Mouse (Mus musculus) intestine, embryonic 16.5 days (tissue): ENCODE data around the gene Adk. TPM values are rescaled to one million over a fixed set of nuclear protein-coding genes. Genes with fewer than 3 reads are reported as not detected.

Experiments
- ATAC-seq: fragments of 200-750 bp; cut with Nextera tagmentation; 2 replicates; pipeline ENCODE4 v1.8.0; 2017; ENCODE audit warnings: moderate TSS enrichment, moderate library complexity
- H3K27ac ChIP-seq: fragments of 300-500 bp; sonication (generic); 2 replicates; pipeline ENCODE4 v1.5.1; 2014; ENCODE audit warnings: mild to moderate bottlenecking, low read length
- H3K27me3 ChIP-seq: fragments of 300-500 bp; sonication (generic); replicated peaks from 2 replicates; pipeline ENCODE4 v1.6.1; 2014; ENCODE audit warnings: low read length, control low read depth, mixed read lengths; ENCODE audit not compliant: control insufficient read depth, insufficient read depth
- H3K36me3 ChIP-seq: fragments of 300-500 bp; sonication (generic); 2 replicates; pipeline ENCODE4 v1.6.1; 2014; ENCODE audit warnings: low read length, control low read depth; ENCODE audit not compliant: control insufficient read depth, insufficient read depth
- H3K4me1 ChIP-seq: fragments of 300-500 bp; sonication (generic); 2 replicates; pipeline ENCODE4 v1.6.1; 2014; ENCODE audit warnings: low read length, control low read depth, mixed read lengths; ENCODE audit not compliant: control insufficient read depth, insufficient read depth
- H3K4me2 ChIP-seq: fragments of 300-500 bp; sonication (generic); 2 replicates; pipeline ENCODE4 v1.6.1; 2014; ENCODE audit warnings: low read depth, low read length, control low read depth
- H3K4me3 ChIP-seq: fragments of 300-500 bp; sonication (generic); 2 replicates; pipeline ENCODE4 v1.5.1; 2014; ENCODE audit warnings: mild to moderate bottlenecking, low read length
- H3K9ac ChIP-seq: fragments of 300-500 bp; sonication (generic); 2 replicates; pipeline ENCODE4 v1.6.1; 2014; ENCODE audit warnings: low read depth, low read length
- H3K9me3 ChIP-seq: fragments of 300-500 bp; sonication (generic); 2 replicates; pipeline ENCODE4 v1.6.1; 2016; ENCODE audit warnings: low read length, control low read depth; ENCODE audit not compliant: control insufficient read depth
- WGBS: fragments of 180-500 bp; shearing (Covaris S2); extraction: QIAGEN DNeasy Blood & Tissue Kit; methylation state at CpG from one replicate; pipeline ENCODE4 v1.1.7; 2014; 5-methylcytosine and 5-hydroxymethylcytosine counted together
- polyA plus RNA-seq: library from polyadenylated mRNA; unstranded; fragments of >200 nt; fragmentation: Nextera tagmentation; extraction: Ambion mirVana; gene quantifications from 2 replicates; pipeline ENCODE4 v1.2.1, GENCODE M21; 2015

Gene Adk
- polyA plus RNA-seq, 1 experiment from 2014 or later, result 244 TPM

GRCm38 (mm10) chr14:21308349-21308936 is 256.1 kb downstream of the Adk start:
- ATAC-seq, result no peak
- 40% methylated on average over 4 of the region's 4 CpGs for WGBS
- no peak overlapping the region for H3K4me3 ChIP-seq

GRCm38 (mm10) chr14:21310530-21310929 is 258.2 kb downstream of the Adk start:
- Histone ChIP-seq H3K27ac (no peak overlapping the region), H3K4me2 (no peak overlapping the region), H3K9ac (no peak overlapping the region), H3K4me1 (peaks cover 4% of the 10 kb centered on the region; the same call in 1 of the 2 replicates), H3K4me3 (no peak overlapping the region), H3K27me3 (no peaks in the 10 kb centered on the region), H3K36me3 (no peaks in the 10 kb centered on the region), H3K9me3 (no peaks in the 10 kb centered on the region)
- WGBS, result 84% methylated on average over 5 of the region's 5 CpGs
- no peak for ATAC-seq

More at GRCm38 (mm10) chr14:21308349-21308936, 256.1 kb downstream of the Adk start:
- Histone ChIP-seq H3K4me2 (no peak overlapping the region), H3K9ac (no peak overlapping the region), H3K4me1 (peaks cover 4% of the 10 kb centered on the region; the same call in 1 of the 2 replicates), H3K9me3 (no peaks in the 10 kb centered on the region), H3K27ac (no peak overlapping the region), H3K36me3 (no peaks in the 10 kb centered on the region), H3K27me3 (no peaks in the 10 kb centered on the region)

GRCm38 (mm10) chr14:21313561-21314342 is 261.4 kb downstream of the Adk start:
- WGBS, result 64% methylated on average over 11 of the region's 11 CpGs
- no peaks in the 10 kb centered on the region for H3K27me3 ChIP-seq
- ATAC-seq, result no peak
- no peak overlapping the region for H3K9ac ChIP-seq
- no peak overlapping the region for H3K27ac ChIP-seq
- no peak overlapping the region for H3K4me3 ChIP-seq
- H3K9me3 ChIP-seq, result no peaks in the 10 kb centered on the region
- no peak overlapping the region for H3K4me2 ChIP-seq
- H3K4me1 ChIP-seq, result no peaks in the 10 kb centered on the region
- no peaks in the 10 kb centered on the region for H3K36me3 ChIP-seq

GRCm38 (mm10) chr14:21314466-21314865 is 262.1 kb downstream of the Adk start:
- no peaks in the 10 kb centered on the region for H3K4me1 ChIP-seq
- H3K9me3 ChIP-seq, result no peaks in the 10 kb centered on the region
- no peak overlapping the region for H3K27ac ChIP-seq
- H3K9ac ChIP-seq, result no peak overlapping the region
- H3K4me2 ChIP-seq, result no peak overlapping the region
- H3K4me3 ChIP-seq, result no peak overlapping the region
- WGBS, result 85% methylated on average over 3 of the region's 3 CpGs
- no peaks in the 10 kb centered on the region for H3K27me3 ChIP-seq
- no peak for ATAC-seq
- no peaks in the 10 kb centered on the region for H3K36me3 ChIP-seq

GRCm38 (mm10) chr14:21334826-21335225 is 282.5 kb downstream of the Adk start:
- Histone ChIP-seq H3K27me3 (no peaks in the 10 kb centered on the region), H3K36me3 (no peaks in the 10 kb centered on the region), H3K9ac (no peak overlapping the region), H3K9me3 (no peaks in the 10 kb centered on the region), H3K4me3 (no peak overlapping the region), H3K4me1 (no peaks in the 10 kb centered on the region), H3K27ac (no peak overlapping the region), H3K4me2 (no peak overlapping the region)
- no peak for ATAC-seq
- WGBS, result 89% methylated on average over 1 of the region's 1 CpGs

- Histone ChIP-seq H3K9me3 (no peaks in the 10 kb centered on the region), H3K4me2 (no peak overlapping the region), H3K27ac (no peak overlapping the region), H3K27me3 (no peaks in the 10 kb centered on the region), H3K4me3 (no peak overlapping the region), H3K9ac (no peak overlapping the region), H3K36me3 (no peaks in the 10 kb centered on the region), H3K4me1 (no peaks in the 10 kb centered on the region)
- ATAC-seq, result no peak
- WGBS, result 82% methylated on average over 11 of the region's 11 CpGs
Observed at GRCm38 (mm10) chr14:21335691-21336314, 283.4 kb downstream of the Adk start.

DNA sequence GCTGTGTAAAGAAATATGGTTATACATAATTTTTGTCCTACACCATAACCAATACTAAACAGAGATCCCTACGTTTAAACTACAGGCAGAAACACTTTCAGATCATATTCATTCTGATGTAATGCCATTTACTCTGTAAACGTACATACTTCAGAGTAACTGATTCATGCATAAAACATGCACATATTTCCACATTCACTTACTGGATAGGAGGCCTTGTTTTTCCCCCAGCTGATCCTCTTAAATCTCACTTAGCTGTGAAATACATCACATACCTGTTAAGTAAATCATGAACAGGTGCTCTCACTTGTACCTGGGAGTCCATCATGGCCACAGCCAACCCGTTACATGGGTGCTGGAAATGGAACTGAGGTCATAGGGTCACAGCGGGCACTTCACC is 285.6 kb downstream of the Adk start:
- Histone ChIP-seq H3K27ac (no peak overlapping the region), H3K27me3 (no peaks in the 10 kb centered on the region), H3K4me3 (no peak overlapping the region), H3K4me2 (no peak overlapping the region), H3K9ac (no peak overlapping the region), H3K9me3 (no peaks in the 10 kb centered on the region), H3K36me3 (no peaks in the 10 kb centered on the region), H3K4me1 (no peaks in the 10 kb centered on the region)
- no peak for ATAC-seq
- 84% methylated on average over 4 of the region's 4 CpGs for WGBS

- H3K27ac ChIP-seq, result no peak overlapping the region
- H3K4me2 ChIP-seq, result no peak overlapping the region
- H3K9ac ChIP-seq, result no peak overlapping the region
- no peak overlapping the region for H3K4me3 ChIP-seq
- H3K4me1 ChIP-seq, result no peaks in the 10 kb centered on the region
- H3K27me3 ChIP-seq, result no peaks in the 10 kb centered on the region
- no peak for ATAC-seq
- WGBS, result 79% methylated on average over 1 of the region's 1 CpGs
- H3K9me3 ChIP-seq, result no peaks in the 10 kb centered on the region
- no peaks in the 10 kb centered on the region for H3K36me3 ChIP-seq
Observed at GRCm38 (mm10) chr14:21341195-21341594, 288.8 kb downstream of the Adk start.

- H3K9ac ChIP-seq, result no peak overlapping the region
- H3K4me3 ChIP-seq, result no peak overlapping the region
- no peak for ATAC-seq
- H3K27ac ChIP-seq, result no peak overlapping the region
- H3K27me3 ChIP-seq, result no peaks in the 10 kb centered on the region
- H3K4me1 ChIP-seq, result no peaks in the 10 kb centered on the region
- no peaks in the 10 kb centered on the region for H3K36me3 ChIP-seq
- H3K9me3 ChIP-seq, result no peaks in the 10 kb centered on the region
- 82% methylated on average over 3 of the region's 3 CpGs for WGBS
- no peak overlapping the region for H3K4me2 ChIP-seq
Observed at GRCm38 (mm10) chr14:21342984-21343383, 290.6 kb downstream of the Adk start.
